Mouse (Mus musculus): ENCODE data around the gene Sgms2. TPM values are rescaled to one million over a fixed set of nuclear protein-coding genes. Genes with fewer than 3 reads are reported as not detected.

The Sgms2 gene
- polyA plus RNA-seq (2015; fragmentation: Nextera tagmentation; extraction: Ambion mirVana): 9.1 and 10.8 TPM in 2 replicates

- ATAC-seq (ENCODE audit: low FRiP score, low TSS enrichment) (no peak), DNase-seq (ENCODE audit: low spot score) (no peak)
- H3K4me1 ChIP-seq (replicated peaks; ENCODE audit: control insufficient read depth, insufficient read depth): no peaks in the 10 kb centered on the region
- peak within 1 kb of the TSS; percentile 79 for H3K4me2 ChIP-seq (replicated peaks; ENCODE audit: low read depth)
- no peaks in the 10 kb centered on the region for H3K9me3 ChIP-seq (ENCODE audit: control insufficient read depth, low read length)
- TF ChIP-seq EP300 (optimal IDR thresholded peaks at IDR 0.05) (no peak), CTCF (IDR thresholded peaks at IDR 0.05; ENCODE audit: low read depth) (no peak)
- no peaks in the 10 kb centered on the region for H3K36me3 ChIP-seq (ENCODE audit: control insufficient read depth, insufficient read depth, low read length)
- H3K27ac ChIP-seq (replicated peaks): peak within 1 kb of the TSS; percentile 91
- peak within 1 kb of the TSS; percentile 76 for H3K4me3 ChIP-seq (ENCODE audit: low read depth, low read length)
- WGBS: 80% methylated on average over 2 of the region's 2 CpGs
- H3K27me3 ChIP-seq (ENCODE audit: control insufficient read depth, insufficient read depth, low read length): no peaks in the 10 kb centered on the region
- peak within 1 kb of the TSS; percentile 72 for H3K9ac ChIP-seq (ENCODE audit: low read length)
Observed at GRCm38 (mm10) chr3:131491361-131491925, at the start of gene Sgms2. Sgms2 (minus strand) TSS chr3:131491411.

GRCm38 (mm10) chr3:131525229-131525628 lies 34.0 kb upstream of the Sgms2 start:
- no peak overlapping the region for H3K9ac ChIP-seq (ENCODE audit: low read length)
- H3K27ac ChIP-seq (replicated peaks): no peak overlapping the region
- H3K4me2 ChIP-seq (replicated peaks; ENCODE audit: low read depth): no peak overlapping the region
- no peaks in the 10 kb centered on the region for H3K27me3 ChIP-seq (ENCODE audit: control insufficient read depth, insufficient read depth, low read length)
- DNase-seq (ENCODE audit: low spot score): peak; percentile 19
- TF ChIP-seq EP300 (optimal IDR thresholded peaks at IDR 0.05) (no peak), CTCF (IDR thresholded peaks at IDR 0.05; ENCODE audit: low read depth) (no peak)
- H3K4me3 ChIP-seq (ENCODE audit: low read depth, low read length): no peak overlapping the region
- no peaks in the 10 kb centered on the region for H3K4me1 ChIP-seq (replicated peaks; ENCODE audit: control insufficient read depth, insufficient read depth)
- no peaks in the 10 kb centered on the region for H3K36me3 ChIP-seq (ENCODE audit: control insufficient read depth, insufficient read depth, low read length)
- peak; percentile 57; the same call in 1 of the 2 replicates for ATAC-seq (ENCODE audit: low FRiP score, low TSS enrichment)
- no peaks in the 10 kb centered on the region for H3K9me3 ChIP-seq (ENCODE audit: control insufficient read depth, low read length)
- 60% methylated on average over 3 of the region's 3 CpGs for WGBS

- ATAC-seq (ENCODE audit: low FRiP score, low TSS enrichment) (no peak), DNase-seq (ENCODE audit: low spot score) (peak; percentile 43)
- no peak overlapping the region for H3K4me3 ChIP-seq (ENCODE audit: low read depth, low read length)
- no peaks in the 10 kb centered on the region for H3K4me1 ChIP-seq (replicated peaks; ENCODE audit: control insufficient read depth, insufficient read depth)
- WGBS: 22% methylated on average over 11 of the region's 11 CpGs
- H3K27me3 ChIP-seq (ENCODE audit: control insufficient read depth, insufficient read depth, low read length): no peaks in the 10 kb centered on the region
- no peaks in the 10 kb centered on the region for H3K36me3 ChIP-seq (ENCODE audit: control insufficient read depth, insufficient read depth, low read length)
- no peaks in the 10 kb centered on the region for H3K9me3 ChIP-seq (ENCODE audit: control insufficient read depth, low read length)
- no peak overlapping the region for H3K9ac ChIP-seq (ENCODE audit: low read length)
- no peak overlapping the region for H3K4me2 ChIP-seq (replicated peaks; ENCODE audit: low read depth)
- TF ChIP-seq CTCF (IDR thresholded peaks at IDR 0.05; ENCODE audit: low read depth) (peak; percentile 75), EP300 (optimal IDR thresholded peaks at IDR 0.05) (no peak)
- no peak overlapping the region for H3K27ac ChIP-seq (replicated peaks)
Observed at GRCm38 (mm10) chr3:131524779-131525178, 33.6 kb upstream of the Sgms2 start.

- 51% methylated on average over 5 of the region's 5 CpGs for WGBS
- Histone ChIP-seq H3K4me3 (ENCODE audit: low read depth, low read length) (no peak overlapping the region), H3K4me1 (replicated peaks; ENCODE audit: control insufficient read depth, insufficient read depth) (no peaks in the 10 kb centered on the region), H3K36me3 (ENCODE audit: control insufficient read depth, insufficient read depth, low read length) (no peaks in the 10 kb centered on the region), H3K27ac (replicated peaks) (no peak overlapping the region), H3K9me3 (ENCODE audit: control insufficient read depth, low read length) (no peaks in the 10 kb centered on the region), H3K27me3 (ENCODE audit: control insufficient read depth, insufficient read depth, low read length) (no peaks in the 10 kb centered on the region), H3K9ac (ENCODE audit: low read length) (no peak overlapping the region), H3K4me2 (replicated peaks; ENCODE audit: low read depth) (no peak overlapping the region)
- TF ChIP-seq EP300 (optimal IDR thresholded peaks at IDR 0.05): no peak
- no peak for TF ChIP-seq CTCF (IDR thresholded peaks at IDR 0.05; ENCODE audit: low read depth)
- DNase-seq (ENCODE audit: low spot score): no peak
- no peak for ATAC-seq (ENCODE audit: low FRiP score, low TSS enrichment)
Observed at GRCm38 (mm10) chr3:131524210-131524609, 33.0 kb upstream of the Sgms2 start.

- DNase-seq (ENCODE audit: low spot score): no peak
- no peak overlapping the region for H3K9ac ChIP-seq (ENCODE audit: low read length)
- H3K9me3 ChIP-seq (ENCODE audit: control insufficient read depth, low read length): no peaks in the 10 kb centered on the region
- H3K4me3 ChIP-seq (ENCODE audit: low read depth, low read length): no peak overlapping the region
- no peak overlapping the region for H3K4me2 ChIP-seq (replicated peaks; ENCODE audit: low read depth)
- 46% methylated on average over 9 of the region's 9 CpGs for WGBS
- H3K27me3 ChIP-seq (ENCODE audit: control insufficient read depth, insufficient read depth, low read length): no peaks in the 10 kb centered on the region
- H3K4me1 ChIP-seq (replicated peaks; ENCODE audit: control insufficient read depth, insufficient read depth): no peaks in the 10 kb centered on the region
- ATAC-seq (ENCODE audit: low FRiP score, low TSS enrichment): no peak; the same call in 1 of the 2 replicates
- no peaks in the 10 kb centered on the region for H3K36me3 ChIP-seq (ENCODE audit: control insufficient read depth, insufficient read depth, low read length)
- H3K27ac ChIP-seq (replicated peaks): no peak overlapping the region
- TF ChIP-seq CTCF (IDR thresholded peaks at IDR 0.05; ENCODE audit: low read depth): no peak
- no peak for TF ChIP-seq EP300 (optimal IDR thresholded peaks at IDR 0.05)
Observed at GRCm38 (mm10) chr3:131523749-131524148, 32.5 kb upstream of the Sgms2 start.

GRCm38 (mm10) chr3:131522243-131522642 lies 31.0 kb upstream of the Sgms2 start:
- no peak for TF ChIP-seq EP300 (optimal IDR thresholded peaks at IDR 0.05)
- no peak for TF ChIP-seq CTCF (IDR thresholded peaks at IDR 0.05; ENCODE audit: low read depth)
- Histone ChIP-seq H3K4me2 (replicated peaks; ENCODE audit: low read depth) (no peak overlapping the region), H3K36me3 (ENCODE audit: control insufficient read depth, insufficient read depth, low read length) (no peaks in the 10 kb centered on the region), H3K4me3 (ENCODE audit: low read depth, low read length) (no peak overlapping the region), H3K4me1 (replicated peaks; ENCODE audit: control insufficient read depth, insufficient read depth) (no peaks in the 10 kb centered on the region), H3K9me3 (ENCODE audit: control insufficient read depth, low read length) (no peaks in the 10 kb centered on the region), H3K27me3 (ENCODE audit: control insufficient read depth, insufficient read depth, low read length) (no peaks in the 10 kb centered on the region), H3K27ac (replicated peaks) (no peak overlapping the region), H3K9ac (ENCODE audit: low read length) (no peak overlapping the region)
- WGBS: 41% methylated on average over 7 of the region's 7 CpGs
- no peak for DNase-seq (ENCODE audit: low spot score)
- ATAC-seq (ENCODE audit: low FRiP score, low TSS enrichment): no peak
